ENCODE assay signal across 23 mouse cellular contexts in genomic region chr5:136498741-136499140, GRCm38 (mm10).
DNase-seq lines count a peak whose midpoint lies in the region; ATAC-seq and TF ChIP-seq lines count a peak whose summit lies in the region.
"Had no signal": no experiment of that assay in that cellular context is flagged by ENCODE, and none has a peak within 500 bp of the region (broad histone marks: within the 10 kb centered on the region; RNA-seq: fewer than 3 reads in every experiment).

No protein-coding gene starts in this region.

- no peaks in the 10 kb centered on the region for H3K27me3 ChIP-seq in cerebellum, adult 2 months (ENCODE audit: control insufficient read depth, insufficient read depth, low read length)
- H3K27me3 ChIP-seq in lung, embryonic 15.5 days: no peaks in the 10 kb centered on the region
- no peaks in the 10 kb centered on the region for H3K27me3 ChIP-seq in lung, postnatal 0 days (replicated peaks; ENCODE audit: insufficient read depth, low read length)
- H3K27me3 ChIP-seq: CH12.LX; forebrain, embryonic 13.5 days; forebrain, embryonic 15.5 days; Patski had no signal

- H3K4me1 ChIP-seq in cerebellum, adult 2 months (ENCODE audit: control insufficient read depth, insufficient read depth, low read length): peaks cover 80% of the 10 kb centered on the region
- H3K4me1 ChIP-seq in lung, embryonic 15.5 days: peaks cover 51% of the 10 kb centered on the region
- H3K4me1 ChIP-seq in lung, adult 2 months (ENCODE audit: control insufficient read depth, insufficient read depth, low read length): peaks cover 23% of the 10 kb centered on the region
- H3K4me1 ChIP-seq in lung, postnatal 0 days (ENCODE audit: insufficient read depth, low read depth, low read length): peaks cover 20% of the 10 kb centered on the region

- H3K9me3 ChIP-seq in lung, embryonic 15.5 days: no peaks in the 10 kb centered on the region
- H3K9me3 ChIP-seq in lung, postnatal 0 days (ENCODE audit: low read length): no peaks in the 10 kb centered on the region
- H3K9me3 ChIP-seq: embryonic facial prominence, embryonic 10.5 days; embryonic facial prominence, embryonic 12.5 days; forebrain, embryonic 13.5 days; forebrain, embryonic 15.5 days; G1E had no signal

- H3K36me3 ChIP-seq in lung, embryonic 15.5 days: no peaks in the 10 kb centered on the region
- no peaks in the 10 kb centered on the region for H3K36me3 ChIP-seq in lung, postnatal 0 days (ENCODE audit: insufficient read depth, low read length)
- H3K36me3 ChIP-seq: embryonic facial prominence, embryonic 10.5 days; embryonic facial prominence, embryonic 12.5 days; forebrain, embryonic 15.5 days; G1E had no signal

- H3K27ac ChIP-seq in cerebellum, adult 2 months (ENCODE audit: insufficient read depth, low read length): peak overlapping the region; percentile 81; the same call in 1 of the 2 replicates
- H3K27ac ChIP-seq in lung, embryonic 15.5 days: 0 out of 2 replicates have a peak overlapping the region, but pooled peaks have one; percentile 16
- H3K27ac ChIP-seq in lung, postnatal 0 days (ENCODE audit: low read length): peak overlapping the region; percentile 43; the same call in 1 of the 2 replicates
- H3K27ac ChIP-seq: embryonic facial prominence, embryonic 10.5 days; embryonic facial prominence, embryonic 12.5 days; forebrain, embryonic 13.5 days; forebrain, embryonic 15.5 days had no signal

- TF ChIP-seq POLR2A in cerebellum, adult 2 months (IDR thresholded peaks at IDR 0.05; ENCODE audit: borderline replicate concordance, insufficient read depth, low read length): no peak
- TF ChIP-seq POLR2A in lung, adult 2 months (IDR thresholded peaks at IDR 0.05; ENCODE audit: borderline replicate concordance, extremely low read depth, low read depth, low read length): no peak

- ATAC-seq in cerebellum, adult (ENCODE audit: insufficient number of reproducible peaks, low FRiP score, low TSS enrichment): no peak
- ATAC-seq in lung, embryonic 15.5 days (ENCODE audit: borderline replicate concordance, extremely low read depth, low FRiP score, low TSS enrichment): no peak
- peak; percentile 59 for ATAC-seq in lung, postnatal 0 days
- ATAC-seq: activated CD4-positive, CD25-positive, alpha-beta regulatory T cell, adult 4 months; CD4-positive, CD25-positive, alpha-beta regulatory T cell, adult 4 months; forebrain, embryonic 13.5 days; forebrain, embryonic 15.5 days had no signal

- TF ChIP-seq CTCF in cerebellum, adult 2 months (IDR thresholded peaks at IDR 0.05; ENCODE audit: borderline replicate concordance, insufficient read depth, low read depth, low read length): no peak
- no peak for TF ChIP-seq CTCF in lung, adult 2 months (IDR thresholded peaks at IDR 0.05; ENCODE audit: insufficient read depth, low read length)
- no peak for TF ChIP-seq CTCF in lung, postnatal 0 days (IDR thresholded peaks at IDR 0.05)

- no peak for DNase-seq in cerebellum, adult 2 months
- no peak for DNase-seq in lung, adult 2 months
- DNase-seq in lung, postnatal 0 days (ENCODE audit: low spot score): peak; percentile 80
- DNase-seq in lung, postnatal 10 days: no peak
- peak; percentile 45 for DNase-seq in lung, postnatal 36 days
- DNase-seq: adrenal gland, adult 8-10 months; B cell, adult 2 months; cerebellum, adult 11 months; cerebellum, adult 18-20 months; cerebellum, adult 9-10 months; cerebellum, postnatal 10 days; cerebellum, postnatal 25 days had no signal

- H3K9ac ChIP-seq in lung, embryonic 15.5 days: no peak overlapping the region
- no peak overlapping the region for H3K9ac ChIP-seq in lung, postnatal 0 days (replicated peaks; ENCODE audit: low read depth)
- H3K9ac ChIP-seq: embryonic facial prominence, embryonic 12.5 days; forebrain, embryonic 15.5 days had no signal

- WGBS in cerebellum, adult 2 months: 98% methylated on average over 3 of the region's 3 CpGs
- 63% methylated on average over 3 of the region's 3 CpGs for WGBS in lung, embryonic 15.5 days
- 92% methylated on average over 3 of the region's 3 CpGs for WGBS in lung, adult 2 months
- WGBS in lung, postnatal 0 days: 66% methylated on average over 3 of the region's 3 CpGs

- no peak overlapping the region for H3K4me2 ChIP-seq in lung, embryonic 15.5 days
- no peak overlapping the region for H3K4me2 ChIP-seq in lung, postnatal 0 days (replicated peaks; ENCODE audit: low read depth, low read length)
- H3K4me2 ChIP-seq: embryonic facial prominence, embryonic 12.5 days; forebrain, embryonic 13.5 days; forebrain, embryonic 15.5 days had no signal

- H3K4me3 ChIP-seq in cerebellum, adult 2 months (replicated peaks; ENCODE audit: insufficient read depth, low read depth, low read length): no peak overlapping the region
- no peak overlapping the region for H3K4me3 ChIP-seq in lung, embryonic 15.5 days
- H3K4me3 ChIP-seq in lung, adult 2 months (replicated peaks; ENCODE audit: extremely low read depth, low read depth, low read length): no peak overlapping the region
- no peak overlapping the region for H3K4me3 ChIP-seq in lung, postnatal 0 days (ENCODE audit: low read depth, low read length)
- H3K4me3 ChIP-seq: embryonic facial prominence, embryonic 10.5 days; embryonic facial prominence, embryonic 12.5 days; forebrain, embryonic 13.5 days; forebrain, embryonic 15.5 days had no signal

- no peak for TF ChIP-seq EP300 in lung, postnatal 0 days (IDR thresholded peaks at IDR 0.05)

Comparison
In these comparisons a context has a peak if more than half of its experiments do, and no peak if none do; other contexts are left out.
1. DNase-seq: peak in lung, postnatal 0 days (single experiment) and lung, postnatal 36 days (single experiment); none in cerebellum, adult 2 months (0 of 2), lung, adult 2 months (single experiment) and lung, postnatal 10 days (single experiment).
2. H3K27ac ChIP-seq: peak in every context shown above with its lines; median percentile 81 in cerebellum, adult 2 months; 43 in lung, postnatal 0 days; 16 in lung, embryonic 15.5 days.